Mouse (Mus musculus): ENCODE measurements around the gene Abca13.

The Abca13 gene

GRCm38 (mm10) chr11:9533658-9534202 is 342.0 kb downstream of the Abca13 start:
- no peak for DNase-seq

GRCm38 (mm10) chr11:9536811-9537210 is 345.1 kb downstream of the Abca13 start:
- peak; percentile 50 to 70 for DNase-seq

GRCm38 (mm10) chr11:9538328-9538727 is 346.6 kb downstream of the Abca13 start:
- DNase-seq, result no peak

DNA sequence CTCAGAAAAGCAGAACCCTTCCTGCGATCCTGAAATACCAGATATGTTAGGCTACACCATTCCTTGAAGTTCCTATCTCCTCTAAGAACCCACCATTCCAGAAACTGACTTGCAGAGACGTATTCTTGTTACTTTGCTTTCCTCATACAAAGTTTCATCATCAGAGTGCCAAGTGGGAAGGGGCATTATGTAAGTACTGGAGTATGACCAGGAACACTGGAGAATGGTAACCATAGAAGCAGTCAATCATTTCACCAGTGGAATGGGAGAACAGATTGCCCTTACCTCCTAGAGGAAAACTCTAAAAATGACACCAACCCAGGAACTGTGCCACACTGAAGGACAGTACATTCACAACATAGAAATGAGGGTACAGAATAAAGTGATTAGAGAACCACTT is 368.3 kb downstream of the Abca13 start:
- DNase-seq, result no peak

- peak; percentile 14 to 16 for DNase-seq
Observed at GRCm38 (mm10) chr11:9568302-9568701, 376.6 kb downstream of the Abca13 start.

- peak; percentile 5 to 11 for DNase-seq
Observed at GRCm38 (mm10) chr11:9570319-9570718, 378.6 kb downstream of the Abca13 start.

DNA sequence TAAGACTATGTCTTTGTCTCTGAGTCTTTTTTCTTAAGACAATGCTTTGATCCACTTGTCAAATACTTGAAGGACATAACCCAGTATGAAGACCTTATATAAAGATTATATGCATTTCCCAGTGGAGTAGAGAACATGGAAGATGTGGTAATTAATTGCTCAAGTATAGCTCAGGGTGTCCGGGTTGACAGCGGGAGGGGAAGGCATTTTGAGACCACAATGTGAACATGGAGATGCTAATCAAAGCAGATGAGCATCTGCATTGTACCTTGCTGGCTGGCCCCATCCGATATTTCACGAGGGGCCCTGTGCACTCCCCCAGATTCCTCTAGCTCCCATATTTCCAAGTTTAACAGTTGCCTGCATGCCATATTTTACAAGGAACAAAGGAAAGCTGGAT is 383.2 kb downstream of the Abca13 start:
- DNase-seq, result no peak

GRCm38 (mm10) chr11:9591757-9592316 is 400.1 kb downstream of the Abca13 start:
- DNase-seq, result no peak

DNA sequence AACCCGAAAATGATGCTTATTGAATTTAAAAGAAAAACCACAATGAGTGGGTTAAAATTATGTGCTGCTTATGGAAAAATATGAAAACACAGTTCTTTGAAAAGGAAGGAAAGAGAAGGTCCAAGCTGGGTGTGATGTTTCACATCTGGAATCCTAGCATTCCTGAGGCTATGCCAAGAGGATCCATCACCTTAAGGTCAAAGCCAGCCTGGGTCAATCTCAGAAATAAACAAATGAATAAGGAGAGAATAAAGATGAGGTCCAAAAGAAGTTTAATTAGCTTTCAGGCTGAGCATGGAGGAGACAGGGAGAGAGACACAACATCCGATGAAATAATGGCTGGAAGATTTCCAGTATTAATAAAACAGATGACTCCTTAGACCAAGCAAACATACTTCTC is 405.6 kb downstream of the Abca13 start:
- DNase-seq, result no peak

DNA sequence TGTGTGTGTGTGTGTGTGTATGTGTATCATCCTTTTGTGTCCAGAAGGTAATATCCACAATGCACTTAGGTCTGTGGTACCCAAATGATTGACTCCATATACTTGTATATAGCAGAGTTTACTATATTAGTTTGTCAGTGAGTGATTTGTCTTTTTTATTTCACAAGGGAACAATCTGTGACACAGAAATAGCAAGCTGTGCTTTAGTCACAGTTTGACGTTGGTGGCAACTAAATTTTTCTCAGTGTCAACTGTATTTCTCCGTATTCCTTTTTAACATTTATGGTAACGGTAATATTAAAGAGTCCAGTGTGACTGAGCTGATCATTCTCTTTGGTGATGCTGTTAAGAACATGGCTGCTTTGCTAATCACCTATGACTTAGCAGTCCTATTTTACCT is 409.4 kb downstream of the Abca13 start:
- DNase-seq, result no peak

- no peak for DNase-seq
Observed at GRCm38 (mm10) chr11:9602137-9602536, 410.4 kb downstream of the Abca13 start.

- no peak for DNase-seq
Observed at GRCm38 (mm10) chr11:9608249-9608648, 416.5 kb downstream of the Abca13 start.

GRCm38 (mm10) chr11:9609075-9609474 is 417.3 kb downstream of the Abca13 start:
- DNase-seq, result no peak

DNA sequence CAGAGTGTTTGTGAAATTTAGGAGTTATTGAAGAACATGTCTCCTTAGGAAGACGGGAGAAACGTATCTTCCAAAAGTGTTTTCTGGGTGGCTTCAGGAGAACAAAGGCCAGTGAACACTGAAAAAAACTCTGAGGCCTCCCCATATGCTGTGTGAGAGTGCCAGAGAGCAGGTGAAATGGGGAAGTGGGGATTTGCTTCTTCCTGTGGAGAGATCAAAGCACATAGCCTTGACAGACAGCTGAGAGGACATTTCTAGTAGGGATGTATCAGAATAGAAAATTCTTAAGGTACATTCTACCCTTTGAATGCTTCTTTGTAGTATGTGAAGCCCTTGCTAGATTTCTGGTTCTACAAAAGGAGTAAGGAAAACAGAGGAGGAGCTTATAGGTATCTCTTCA is 424.4 kb downstream of the Abca13 start:
- DNase-seq, result no peak

DNA sequence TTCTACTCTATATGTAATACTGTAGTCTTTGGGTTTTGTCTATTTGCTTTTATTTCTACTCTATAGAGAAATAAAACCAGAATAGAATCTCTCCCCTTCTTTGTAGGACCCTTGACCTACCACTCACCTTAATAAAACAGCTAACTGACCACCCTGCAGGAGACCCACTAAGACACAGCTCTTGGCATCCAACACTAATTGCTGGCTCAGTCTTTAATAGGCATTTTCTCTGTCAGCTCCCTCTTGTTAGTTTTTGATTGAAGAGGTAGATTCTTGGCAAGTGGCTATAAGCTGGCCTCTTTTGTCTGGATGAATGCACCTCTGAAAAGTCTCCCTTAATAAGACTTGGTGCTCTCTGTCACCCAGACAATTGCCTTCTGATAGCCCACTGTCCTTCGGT is 424.9 kb downstream of the Abca13 start:
- no peak for DNase-seq

- no peak for DNase-seq
Observed at GRCm38 (mm10) chr11:9619986-9620385, 428.2 kb downstream of the Abca13 start.

DNA sequence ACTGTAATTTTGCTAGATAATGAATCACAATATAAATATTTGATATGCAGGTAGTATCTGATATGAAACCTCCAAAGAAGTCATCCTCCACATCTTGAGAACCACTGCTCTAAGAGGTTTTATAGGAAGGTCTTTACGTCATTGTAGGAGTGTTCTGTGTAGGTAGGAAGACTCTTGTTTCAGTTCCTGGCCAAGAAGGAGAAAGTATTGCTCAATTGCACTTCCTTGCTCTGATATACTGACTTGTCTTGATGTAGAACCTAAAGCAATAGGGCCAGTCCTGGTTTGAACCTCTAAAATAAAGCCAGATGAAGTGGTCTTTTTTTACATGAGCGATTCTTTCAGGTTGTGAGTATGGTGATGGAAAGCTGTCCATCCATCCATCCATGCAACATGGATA is 431.1 kb downstream of the Abca13 start:
- no peak for DNase-seq

DNA sequence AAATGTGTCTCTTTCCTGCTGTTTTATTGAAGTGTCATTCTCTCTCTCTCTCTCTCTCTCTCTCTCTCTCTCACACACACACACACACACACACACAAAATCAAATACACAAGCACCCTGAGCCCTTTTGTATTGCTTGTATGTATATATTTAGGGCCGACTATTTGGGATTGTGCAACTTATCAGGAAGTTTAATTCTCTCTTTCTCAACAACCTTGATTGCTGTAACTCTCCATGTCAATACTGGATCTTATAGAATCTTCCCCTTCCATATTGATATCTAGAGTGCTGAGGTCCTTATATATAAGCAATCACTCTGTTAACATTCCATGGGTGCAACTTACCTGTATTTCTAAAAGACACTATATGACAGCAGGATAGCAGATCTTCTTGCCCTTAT is 433.0 kb downstream of the Abca13 start:
- no peak for DNase-seq

- no peak for DNase-seq
Observed at GRCm38 (mm10) chr11:9625812-9626211, 434.1 kb downstream of the Abca13 start.

- DNase-seq, result no peak
Observed at GRCm38 (mm10) chr11:9647272-9647671, 455.5 kb downstream of the Abca13 start.

DNA sequence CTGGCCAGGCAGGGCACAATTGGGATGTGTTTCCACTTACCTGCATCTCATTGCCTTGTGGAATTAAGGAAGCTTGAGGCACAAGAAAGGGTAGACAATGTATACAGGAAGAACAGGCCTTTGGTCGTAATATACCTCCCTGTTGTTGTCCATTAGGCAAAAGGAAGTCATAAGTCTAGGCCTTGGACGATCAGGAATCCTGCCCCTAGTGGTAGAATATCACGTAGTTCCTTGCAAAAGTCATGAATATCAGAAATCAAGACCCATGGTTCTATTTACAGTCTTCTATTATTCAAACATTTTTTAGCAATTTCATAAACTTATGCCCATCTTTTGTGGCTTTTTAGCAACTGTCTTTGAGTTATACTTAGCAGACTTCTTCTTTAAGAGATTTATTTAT is 456.2 kb downstream of the Abca13 start:
- peak; percentile 4 to 19 for DNase-seq

- no peak for DNase-seq
Observed at GRCm38 (mm10) chr11:9666648-9667255, 475.0 kb downstream of the Abca13 start.

DNA sequence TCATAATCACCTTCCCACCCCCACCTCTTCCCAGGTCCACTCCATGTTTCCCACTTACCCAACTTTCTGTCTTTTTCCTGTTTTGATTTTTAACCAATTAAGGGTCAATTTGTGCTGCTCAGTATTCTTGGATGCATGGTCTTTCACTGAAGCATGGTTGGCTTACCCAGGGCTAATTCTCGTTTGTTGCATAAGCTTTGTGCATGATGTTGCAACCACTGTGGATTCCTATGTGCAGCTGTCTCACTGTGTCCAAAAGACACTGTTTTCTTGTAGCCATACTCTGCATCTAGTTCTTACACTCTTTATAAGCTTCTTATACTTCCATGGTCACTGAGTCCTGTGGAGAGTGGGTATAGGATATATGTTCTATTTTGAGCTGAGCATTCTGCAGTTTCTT is 477.7 kb downstream of the Abca13 start:
- DNase-seq, result no peak

DNA sequence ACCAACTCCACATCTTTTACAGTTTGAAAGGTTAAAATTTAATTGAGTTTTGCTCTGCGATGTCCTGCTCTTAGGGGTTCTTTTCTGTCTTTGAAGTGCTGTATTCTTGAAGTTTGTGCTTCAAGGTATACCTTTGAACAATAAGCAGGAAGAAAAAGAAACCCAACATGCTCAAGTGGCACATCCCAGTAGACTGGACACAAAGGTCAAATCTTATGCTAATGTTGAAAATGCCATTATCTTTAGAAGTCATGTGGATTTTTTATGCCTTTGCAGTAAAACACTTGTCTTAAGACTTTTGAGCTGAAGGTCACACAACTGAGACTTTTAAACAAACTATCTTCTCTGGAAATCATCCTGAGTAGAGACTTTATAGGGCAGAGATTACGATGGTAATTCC is 493.2 kb downstream of the Abca13 start:
- DNase-seq, result no peak

DNA sequence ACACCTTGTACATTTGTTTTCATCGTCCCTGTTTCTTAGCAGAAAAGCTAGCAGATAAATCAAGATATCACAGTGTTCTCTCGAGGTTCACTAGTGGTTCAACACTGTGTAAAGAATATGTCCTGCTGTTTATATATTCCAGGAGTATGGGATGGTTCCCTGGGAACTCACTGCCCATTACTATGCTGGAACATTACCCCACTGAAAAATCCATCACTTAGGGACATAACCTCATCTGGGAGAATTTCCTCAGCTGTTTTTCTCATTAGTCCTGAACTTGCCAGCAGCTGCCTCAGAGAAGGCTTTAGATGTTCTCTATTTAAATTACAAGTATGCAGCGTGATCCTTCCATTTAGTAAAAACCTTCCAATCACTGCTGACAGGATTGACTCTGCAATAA is 513.4 kb downstream of the Abca13 start:
- DNase-seq, result no peak

All from cerebellum, postnatal 10 days (tissue).